Mouse (Mus musculus) ES-Bruce4 (cell line): ENCODE measurements around the gene Arid5b. TPM values are rescaled to one million over a fixed set of nuclear protein-coding genes. Genes with fewer than 3 reads are reported as not detected.
A peak's percentile ranks its signal among the peaks of the same experiment; 100 is the strongest.

ENCODE experiments used
- H3K27ac ChIP-seq: 2 replicates; pipeline ENCODE4 v1.5.1; 2012; ENCODE audit warnings: low read length, inconsistent platforms; ENCODE audit not compliant: insufficient read depth
- H3K27me3 ChIP-seq: 2 replicates; pipeline ENCODE4 v1.6.1; 2012; ENCODE audit warnings: mild to moderate bottlenecking, low read length, inconsistent platforms; ENCODE audit not compliant: control insufficient read depth, poor library complexity, insufficient read depth, severe bottlenecking
- H3K36me3 ChIP-seq: 2 replicates; pipeline ENCODE4 v1.6.1; 2012; ENCODE audit warnings: inconsistent platforms, mild to moderate bottlenecking, low read length, moderate library complexity; ENCODE audit not compliant: control insufficient read depth, poor library complexity, insufficient read depth, severe bottlenecking
- H3K4me1 ChIP-seq: one replicate; pipeline ENCODE4 v1.8.1; 2011; ENCODE audit warnings: low read length; ENCODE audit not compliant: control insufficient read depth, insufficient read depth
- H3K4me3 ChIP-seq: 2 replicates; pipeline ENCODE4 v1.5.1; 2011; ENCODE audit warnings: low read depth, mild to moderate bottlenecking, low read length
- H3K9ac ChIP-seq: 2 replicates; pipeline ENCODE4 v1.6.1; 2012; ENCODE audit warnings: low read depth, mild to moderate bottlenecking, inconsistent platforms; ENCODE audit not compliant: poor library complexity, severe bottlenecking
- H3K9me3 ChIP-seq: replicated peaks from 2 replicates; pipeline ENCODE4 v1.6.1; 2012; ENCODE audit warnings: mild to moderate bottlenecking, low read length, inconsistent platforms; ENCODE audit not compliant: control insufficient read depth, poor library complexity, insufficient read depth, severe bottlenecking
- CTCF ChIP-seq: IDR thresholded peaks from one replicate; pipeline ENCODE4 v1.8.1; 2011; ENCODE audit warnings: low read depth, low read length
- EP300 ChIP-seq: IDR thresholded peaks from 2 replicates; pipeline ENCODE4 v1.6.1; 2011; ENCODE audit warnings: low read depth, low read length; ENCODE audit not compliant: insufficient read depth
- POLR2A ChIP-seq: IDR thresholded peaks from one replicate; pipeline ENCODE4 v1.8.1; 2011; ENCODE audit warnings: low read length; ENCODE audit not compliant: insufficient read depth
- polyA plus RNA-seq: library from polyadenylated mRNA; stranded (reverse); fragments of >200 nt; gene quantifications from 2 replicates; pipeline ENCODE4 v1.2.4, GENCODE M21; 2011; ENCODE audit warnings: low read depth; ENCODE audit not compliant: missing spikeins, insufficient read depth, insufficient read length

Arid5b gene
- polyA plus RNA-seq, 1 experiment, result 48.3 TPM

DNA sequence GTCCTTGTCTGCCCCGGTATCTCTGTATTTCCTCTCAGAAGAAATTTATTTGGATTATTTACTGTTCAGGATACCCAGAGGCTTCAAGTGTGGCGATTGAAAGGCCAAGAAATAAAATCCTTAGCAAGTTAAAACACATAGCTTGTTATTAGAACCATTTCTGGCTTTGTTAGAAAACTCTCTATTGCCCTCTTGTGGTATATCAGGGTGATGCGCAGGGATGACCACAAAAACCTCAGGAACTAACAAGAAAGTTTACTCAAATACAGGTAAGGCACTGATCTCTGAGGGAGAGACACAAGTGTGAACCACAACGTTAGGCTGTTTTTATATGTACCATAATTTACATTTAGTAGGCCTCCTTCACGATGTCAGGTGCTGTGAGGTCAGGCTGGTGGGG, 131.7 kb downstream of the Arid5b start:
- Histone ChIP-seq H3K4me3 (no peak overlapping the region), H3K9ac (peak overlapping the region; percentile 52; the same call in 1 of the 2 replicates), H3K27ac (no peak overlapping the region), H3K27me3 (no peaks in the 10 kb centered on the region), H3K9me3 (peaks cover 4% of the 10 kb centered on the region; the same call in 1 of the 2 replicates), H3K36me3 (no peaks in the 10 kb centered on the region), H3K4me1 (peaks cover 15% of the 10 kb centered on the region)
- peak; percentile 26 for TF ChIP-seq CTCF
- TF ChIP-seq EP300, result no peak
- no peak for TF ChIP-seq POLR2A

DNA sequence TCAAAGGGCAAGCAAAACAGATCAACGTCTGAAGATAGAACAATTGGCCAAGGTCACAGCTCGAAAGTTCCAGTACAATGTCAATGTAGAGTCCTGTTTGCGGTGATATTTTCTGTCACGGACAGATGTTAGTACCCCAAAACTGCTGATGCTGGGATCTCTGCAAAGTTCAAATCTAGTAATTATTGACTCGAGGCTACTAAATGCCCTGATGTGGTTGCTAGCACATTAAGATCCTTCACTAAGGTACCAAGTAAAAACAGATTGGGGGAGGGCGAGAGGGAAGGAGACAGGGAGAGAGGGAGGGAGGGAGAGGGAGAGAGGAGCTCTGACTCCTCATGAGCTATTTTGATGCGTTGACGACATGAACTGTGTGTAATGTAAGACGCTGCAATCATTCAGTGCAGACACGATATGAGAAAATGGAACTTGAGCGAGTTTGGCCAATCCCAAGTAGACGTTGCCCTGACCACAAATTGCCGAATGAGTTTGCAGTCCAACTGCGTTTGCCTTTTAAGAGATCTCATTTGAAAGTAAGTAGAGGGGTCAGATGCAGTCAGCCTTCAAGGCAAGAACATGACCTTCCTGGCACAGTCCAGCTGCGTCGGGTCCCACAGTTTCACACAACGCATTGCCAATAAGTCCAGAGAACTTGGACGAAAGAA, 133.1 kb downstream of the Arid5b start:
- no peak overlapping the region for H3K4me3 ChIP-seq
- H3K27me3 ChIP-seq, result no peaks in the 10 kb centered on the region
- no peaks in the 10 kb centered on the region for H3K9me3 ChIP-seq
- 0 out of 2 replicates have a peak overlapping the region, but pooled peaks have one; percentile 52 for H3K9ac ChIP-seq
- no peaks in the 10 kb centered on the region for H3K36me3 ChIP-seq
- no peak for TF ChIP-seq POLR2A
- TF ChIP-seq CTCF, result no peak
- no peak for TF ChIP-seq EP300
- peak overlapping the region; percentile 26 for H3K27ac ChIP-seq
- H3K4me1 ChIP-seq, result peaks cover 15% of the 10 kb centered on the region

DNA sequence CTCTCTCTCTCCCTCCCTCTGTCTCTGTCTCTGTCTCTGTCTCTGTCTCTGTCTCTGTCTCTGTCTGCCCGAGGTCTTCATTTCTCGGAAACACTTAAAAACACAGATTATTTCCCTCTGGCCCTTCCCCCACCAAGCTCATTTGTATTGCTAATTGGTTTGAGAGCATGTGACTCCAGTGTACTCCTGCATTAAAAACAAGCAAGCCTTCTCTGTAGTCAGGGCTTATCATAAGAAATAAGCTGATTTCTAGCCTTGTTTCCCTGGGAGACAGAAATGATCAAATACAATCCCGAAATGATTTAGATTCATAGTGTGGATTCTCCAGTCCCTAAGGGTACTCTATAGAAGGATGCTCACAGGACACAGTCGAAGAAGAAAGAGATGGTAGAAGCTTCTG, 136.0 kb downstream of the Arid5b start:
- Histone ChIP-seq H3K9me3 (no peaks in the 10 kb centered on the region), H3K4me3 (no peak overlapping the region), H3K27me3 (no peaks in the 10 kb centered on the region), H3K27ac (peak overlapping the region; percentile 68), H3K36me3 (no peaks in the 10 kb centered on the region), H3K9ac (0 out of 2 replicates have a peak overlapping the region, but pooled peaks have one; percentile 31), H3K4me1 (peaks cover 14% of the 10 kb centered on the region)
- TF ChIP-seq EP300 (no peak), POLR2A (no peak), CTCF (no peak)

DNA sequence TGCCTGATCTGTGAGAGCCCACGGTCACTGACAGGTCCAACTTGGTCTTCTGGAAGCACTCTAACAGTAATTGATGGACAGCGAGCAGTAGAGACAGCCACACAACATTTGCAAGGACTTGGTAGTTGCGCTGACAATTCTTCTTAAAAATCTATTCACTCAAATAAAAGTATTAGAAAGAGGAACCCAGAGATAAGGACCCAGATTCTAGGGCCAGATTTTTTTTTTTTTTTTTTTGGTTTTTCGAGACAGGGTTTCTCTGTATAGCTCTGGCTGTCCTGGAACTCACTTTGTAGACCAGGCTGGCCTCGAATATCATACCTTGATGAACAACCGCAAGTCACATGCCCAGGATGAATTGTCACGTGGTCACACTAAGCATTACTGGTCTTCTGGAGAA, 137.0 kb downstream of the Arid5b start:
- no peak overlapping the region for H3K4me3 ChIP-seq
- H3K9me3 ChIP-seq, result no peaks in the 10 kb centered on the region
- TF ChIP-seq EP300 (no peak), CTCF (no peak), POLR2A (no peak)
- no peak overlapping the region for H3K9ac ChIP-seq
- peaks cover 14% of the 10 kb centered on the region for H3K4me1 ChIP-seq
- no peaks in the 10 kb centered on the region for H3K36me3 ChIP-seq
- no peak overlapping the region for H3K27ac ChIP-seq
- H3K27me3 ChIP-seq, result no peaks in the 10 kb centered on the region

DNA sequence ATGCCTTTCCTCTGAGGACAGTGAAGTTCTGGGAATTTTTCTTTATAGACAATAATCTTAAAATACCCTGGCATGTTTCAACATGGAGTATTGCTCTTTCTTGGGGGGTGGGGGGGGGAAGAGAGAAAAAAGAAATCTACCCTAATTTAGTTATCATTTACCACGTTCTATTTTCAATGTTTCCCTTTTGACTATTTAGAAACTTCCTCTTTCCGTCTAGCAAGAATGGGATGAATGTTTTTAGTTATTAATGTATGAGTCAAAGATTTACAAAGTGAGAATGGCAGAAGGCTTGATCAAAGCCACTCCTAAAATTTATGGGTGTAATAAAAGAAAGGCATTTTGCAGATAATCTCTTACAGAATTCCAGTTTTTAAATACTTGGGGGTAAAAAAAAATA, 137.7 kb downstream of the Arid5b start:
- no peaks in the 10 kb centered on the region for H3K36me3 ChIP-seq
- H3K4me3 ChIP-seq, result no peak overlapping the region
- H3K27ac ChIP-seq, result no peak overlapping the region
- no peak for TF ChIP-seq EP300
- TF ChIP-seq CTCF, result no peak
- TF ChIP-seq POLR2A, result no peak
- H3K27me3 ChIP-seq, result no peaks in the 10 kb centered on the region
- H3K4me1 ChIP-seq, result peaks cover 14% of the 10 kb centered on the region
- H3K9ac ChIP-seq, result no peak overlapping the region
- no peaks in the 10 kb centered on the region for H3K9me3 ChIP-seq

DNA sequence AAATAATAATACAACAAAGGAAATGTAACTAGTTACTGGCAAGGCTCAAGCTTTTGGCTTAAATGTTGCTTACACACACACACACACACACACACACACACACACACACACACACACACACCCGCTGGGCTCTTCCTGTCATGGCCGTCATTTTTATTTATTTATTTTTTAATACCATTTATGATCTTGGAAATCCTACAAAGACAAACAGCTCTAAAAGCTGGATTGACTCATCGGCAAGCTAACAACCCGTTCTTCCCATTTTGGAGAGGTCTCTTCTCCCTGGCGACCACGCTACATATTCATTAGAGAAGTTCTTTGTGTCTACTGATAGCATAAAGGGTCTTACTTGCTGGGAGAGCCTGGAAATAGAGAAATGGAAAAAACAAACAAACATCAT, 138.2 kb downstream of the Arid5b start:
- no peak for TF ChIP-seq POLR2A
- TF ChIP-seq CTCF, result no peak
- TF ChIP-seq EP300, result no peak
- Histone ChIP-seq H3K27ac (no peak overlapping the region), H3K27me3 (no peaks in the 10 kb centered on the region), H3K36me3 (no peaks in the 10 kb centered on the region), H3K9me3 (no peaks in the 10 kb centered on the region), H3K4me1 (peaks cover 10% of the 10 kb centered on the region), H3K4me3 (no peak overlapping the region), H3K9ac (no peak overlapping the region)
